Mouse (Mus musculus) 3134 (cell line): ENCODE measurements at regions not wholly inside any gene's neighbourhood (a gene's known extent, or its start where the extent isn't known, plus 50 kb on each side); places are given as distances from the start of the nearest gene placed in this dataset.

Source experiments
- DNase-seq: peaks from one replicate; pipeline ENCODE4 v3.0.0-alpha.2; 2011; ENCODE audit warnings: low spot score; ENCODE audit not compliant: insufficient read length; ENCODE audit errors: extremely low read depth

DNA sequence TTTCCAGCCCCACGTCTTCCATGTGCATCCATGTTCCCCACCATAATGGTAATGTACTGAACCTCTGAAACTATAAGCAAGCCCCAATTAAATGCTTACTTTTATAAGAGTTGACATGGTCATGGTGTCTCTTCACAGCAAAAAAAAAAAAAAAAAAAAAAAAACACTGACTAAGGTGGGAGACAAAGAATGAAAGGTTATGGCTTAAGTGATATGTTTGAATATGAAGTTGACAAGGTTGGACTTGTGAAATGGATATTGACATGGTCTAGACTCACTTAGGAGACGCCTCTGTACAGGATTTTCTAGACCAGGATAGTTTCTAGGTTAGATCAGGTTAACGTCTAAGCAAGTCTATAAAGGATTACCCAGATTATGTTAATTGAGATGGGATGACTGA lies 473.2 kb upstream of the Nrp1 start:
- no peak for DNase-seq

DNA sequence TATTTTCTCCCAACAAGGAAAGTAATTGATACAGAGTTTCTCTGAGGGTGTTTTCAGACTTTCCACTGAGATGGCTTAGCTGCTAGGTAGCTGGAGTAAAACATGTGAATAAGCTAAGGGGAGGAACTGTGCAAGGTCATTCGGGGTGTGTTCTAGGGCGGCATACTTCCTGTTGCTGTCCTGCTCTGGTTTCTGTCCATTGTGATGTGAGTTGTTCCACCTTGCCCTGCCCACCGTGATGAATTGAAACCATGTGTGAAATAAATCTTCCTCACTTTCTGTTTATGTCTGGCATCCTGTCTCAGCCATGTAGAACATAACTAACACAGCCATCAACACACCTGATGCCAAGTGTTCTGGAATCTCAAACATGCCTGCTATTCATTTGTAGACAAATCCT lies 472.6 kb upstream of the Nrp1 start:
- DNase-seq = no peak

DNA sequence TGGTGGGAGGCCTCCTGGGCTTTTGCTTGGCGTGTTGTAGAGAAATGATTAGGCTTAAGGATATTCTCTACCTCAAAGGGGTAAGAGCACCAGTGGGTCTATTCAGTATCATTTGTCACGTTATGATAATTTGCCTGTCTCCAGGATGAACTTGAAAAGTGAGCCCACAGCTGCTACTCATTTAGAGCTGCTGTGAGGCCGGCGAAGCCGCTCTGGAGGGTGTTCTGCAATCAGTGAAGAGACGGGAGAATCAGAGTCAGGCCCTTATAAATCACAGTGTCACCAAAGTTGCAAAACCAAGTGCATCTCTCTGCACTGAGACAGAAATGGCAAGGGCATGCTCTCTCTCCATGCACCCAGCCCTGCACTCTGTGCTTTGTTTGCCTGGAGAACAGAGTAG lies 467.7 kb upstream of the Nrp1 start:
- no peak for DNase-seq

DNA sequence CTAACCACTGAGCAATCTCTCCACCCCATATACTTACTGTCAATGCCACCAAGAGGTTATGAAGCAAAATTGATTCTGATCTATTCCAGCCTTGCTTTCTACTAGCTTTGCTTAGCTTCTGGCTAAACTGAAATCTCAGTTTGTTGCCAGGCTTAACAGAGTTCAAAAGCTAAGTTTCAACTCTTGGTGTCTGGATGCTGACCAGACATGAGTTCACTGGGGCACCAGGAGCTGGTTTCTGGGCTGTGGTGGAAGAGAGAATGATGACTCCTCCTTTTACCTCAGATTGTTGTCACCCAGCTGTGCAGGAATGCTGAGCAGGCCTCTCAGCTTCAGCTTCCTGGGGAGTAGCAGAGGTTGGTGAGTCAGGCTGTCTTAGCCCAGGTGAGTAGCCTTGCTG lies 464.1 kb upstream of the Nrp1 start:
- DNase-seq = peak; percentile 3

DNA sequence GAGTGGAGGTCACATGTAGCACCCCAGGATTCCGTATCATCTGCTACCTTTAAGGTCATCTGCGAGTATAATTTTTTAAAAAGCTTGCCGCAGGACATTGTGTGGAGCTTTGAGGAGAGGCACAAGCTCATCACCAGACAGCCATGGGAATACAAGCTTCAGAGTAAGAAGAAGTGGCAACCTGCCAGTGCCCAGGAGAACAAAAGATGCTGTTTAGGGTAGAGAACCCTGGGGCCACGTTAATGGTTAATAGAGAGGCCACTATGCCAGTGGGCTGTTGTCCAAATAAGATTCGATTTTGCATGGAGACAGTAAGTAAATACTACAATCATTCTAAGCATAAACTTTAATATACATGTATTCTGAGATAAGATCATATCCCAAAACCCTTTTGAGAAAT lies 450.0 kb upstream of the Nrp1 start:
- DNase-seq = no peak

DNA sequence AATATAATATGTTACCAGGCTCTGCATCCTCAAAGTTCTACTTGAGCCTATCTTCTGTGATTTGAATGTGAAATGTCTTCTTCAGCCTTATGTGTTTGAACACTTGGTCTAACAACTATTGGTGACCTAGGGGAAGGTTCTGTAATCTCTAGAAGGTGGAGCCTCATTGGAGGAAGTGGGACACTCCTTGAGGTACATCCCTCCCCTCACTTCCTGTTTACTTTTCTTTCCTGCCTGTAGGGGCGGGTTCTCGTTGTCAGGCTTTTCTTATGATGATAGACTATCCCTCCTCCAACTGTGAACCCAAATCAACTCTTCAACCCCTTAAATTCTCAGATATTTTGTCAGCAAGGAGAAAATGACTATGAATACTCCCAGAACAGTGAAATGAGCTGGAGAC lies 448.8 kb upstream of the Nrp1 start:
- DNase-seq = no peak

DNA sequence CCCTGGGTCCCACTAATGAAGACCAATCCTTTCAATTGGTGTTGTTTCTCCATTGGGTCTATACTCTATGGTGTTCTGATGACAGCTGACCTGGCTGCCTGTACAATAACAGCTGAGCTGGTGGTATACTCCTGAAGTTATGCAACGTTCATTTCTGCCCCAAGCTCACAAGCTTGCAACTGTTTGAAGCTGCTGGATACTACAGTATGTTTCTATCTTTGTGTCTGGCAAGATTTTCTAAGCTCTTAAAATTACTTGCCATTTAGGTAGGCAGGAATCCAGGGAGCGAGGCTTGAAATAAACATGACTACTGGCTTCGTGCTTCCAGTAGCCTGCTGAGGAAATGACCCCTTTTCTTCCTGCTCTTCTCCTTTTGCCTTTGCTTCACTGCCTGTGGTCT lies 444.3 kb upstream of the Nrp1 start:
- no peak for DNase-seq

DNA sequence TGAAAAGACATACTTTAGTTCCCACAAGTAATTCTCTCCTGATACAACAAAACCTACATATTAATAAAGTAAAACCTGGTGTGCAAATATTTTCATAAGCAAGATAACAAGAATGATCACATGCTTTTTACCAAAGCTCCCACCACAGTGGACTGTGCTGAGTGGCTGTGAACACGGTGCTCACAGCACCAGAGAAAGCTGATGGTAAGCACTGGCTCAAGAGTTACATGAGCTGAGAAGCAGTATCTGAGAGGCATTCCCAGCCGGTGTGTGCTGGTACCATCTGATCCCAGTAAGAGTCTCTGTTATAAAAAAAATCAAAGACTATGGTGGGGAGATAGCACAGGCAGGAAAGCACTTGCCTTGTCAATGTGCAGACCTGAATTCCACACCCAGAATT lies 443.5 kb upstream of the Nrp1 start:
- DNase-seq = no peak

DNA sequence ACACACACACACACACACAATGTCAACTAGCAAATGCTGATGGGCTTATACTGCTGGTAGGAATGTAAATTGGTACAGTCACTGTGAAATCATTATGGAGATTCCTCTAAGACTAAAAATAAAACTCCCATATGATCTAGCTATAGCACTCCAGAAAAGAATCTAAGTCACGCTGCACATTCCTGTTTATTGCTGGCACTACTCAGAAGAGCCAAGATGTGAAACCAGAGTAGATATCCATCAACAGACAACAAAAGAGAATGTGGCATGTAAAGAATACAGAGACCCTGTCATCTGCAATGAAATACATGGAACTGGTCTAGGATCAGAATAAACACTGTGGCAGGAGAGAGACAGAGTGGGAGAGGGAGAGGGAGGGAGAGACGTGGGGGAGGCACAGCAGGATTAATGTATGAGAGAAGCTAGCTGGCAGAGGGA lies 442.8 kb upstream of the Nrp1 start:
- DNase-seq = no peak

DNA sequence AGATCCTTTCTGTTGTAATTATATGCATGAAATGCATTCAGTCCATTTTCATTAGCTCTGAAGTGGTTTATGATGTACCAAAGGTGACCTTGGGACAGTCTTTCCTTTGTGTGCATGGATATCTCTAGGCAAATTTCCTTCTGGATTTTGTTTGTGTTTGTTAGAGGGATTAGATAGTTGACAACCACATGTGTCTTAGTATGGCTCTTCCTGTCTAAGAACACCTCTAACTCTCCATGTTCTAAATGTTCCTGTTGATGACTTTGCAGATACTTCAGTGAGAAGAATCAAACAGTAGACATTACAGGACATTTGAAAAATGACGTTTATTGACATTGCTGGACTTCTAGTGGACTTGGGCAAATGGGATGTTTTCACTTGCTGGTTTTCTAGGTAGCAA lies 436.5 kb upstream of the Nrp1 start:
- DNase-seq = no peak

DNA sequence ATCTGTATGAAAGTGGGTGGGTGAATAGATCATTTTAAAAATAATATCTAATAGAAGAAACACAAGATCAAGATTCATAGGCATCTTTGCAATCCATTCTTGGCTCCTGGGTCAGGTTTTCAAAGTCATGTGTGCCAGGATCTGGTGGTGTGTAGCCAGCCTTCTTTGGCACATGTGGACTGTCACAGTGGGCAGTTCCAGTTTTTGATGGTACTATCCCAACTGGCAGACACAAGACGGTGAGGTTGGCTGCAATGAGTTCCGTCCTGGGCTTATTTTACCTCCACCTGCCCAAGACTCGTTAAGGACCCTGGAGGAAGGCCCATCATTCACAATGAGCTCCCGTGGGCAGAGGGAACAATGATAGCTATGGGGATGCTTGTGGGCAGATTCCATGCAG lies 435.1 kb upstream of the Nrp1 start:
- no peak for DNase-seq

DNA sequence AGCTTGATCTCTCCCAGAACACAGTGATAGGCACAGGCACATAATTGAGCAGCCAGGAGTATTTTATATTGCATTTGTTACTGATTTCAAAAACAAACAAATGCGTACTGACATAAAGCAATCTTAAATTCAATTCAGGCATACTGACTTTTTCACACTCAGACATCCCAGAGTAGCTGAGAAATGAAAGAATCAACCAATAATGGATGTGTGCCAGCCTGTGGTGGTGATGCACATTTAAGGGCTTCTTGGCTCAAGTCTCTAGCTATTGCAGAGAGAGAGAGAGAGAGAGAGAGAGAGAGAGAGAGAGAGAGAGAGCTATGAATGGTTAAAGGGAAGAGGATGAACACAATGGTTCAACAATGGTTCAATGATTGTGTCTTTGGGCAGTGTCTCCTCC lies 426.1 kb upstream of the Nrp1 start:
- no peak for DNase-seq

DNA sequence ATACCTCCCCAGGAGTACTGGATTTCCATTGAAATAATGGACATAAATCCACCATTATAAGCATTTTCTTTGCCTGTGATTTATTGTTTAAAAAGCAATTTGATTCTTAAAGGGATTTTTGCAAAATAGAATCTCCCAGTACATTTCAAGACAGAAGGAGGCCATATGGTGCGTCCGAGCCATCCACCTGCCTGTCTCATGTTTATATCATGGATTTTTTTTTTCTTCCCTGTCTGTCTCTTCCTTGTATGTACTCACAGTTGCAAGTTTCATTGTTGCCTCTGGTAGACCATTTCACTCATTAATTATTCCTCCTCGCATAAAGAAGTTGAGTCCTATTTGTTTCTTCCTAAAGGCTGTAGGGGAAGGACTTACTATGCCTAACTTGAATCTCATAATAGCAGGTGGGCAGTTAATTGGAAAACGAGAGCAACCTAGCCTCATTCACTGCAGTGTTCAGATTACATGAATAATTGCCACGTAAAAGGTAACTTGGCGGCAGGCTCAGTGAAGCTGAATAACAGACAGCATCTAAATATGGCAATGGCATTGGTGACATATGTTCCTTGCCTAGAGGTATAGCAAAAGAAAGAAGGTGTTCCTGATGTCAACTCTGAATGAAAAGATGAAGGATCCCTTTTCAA lies 421.5 kb upstream of the Nrp1 start:
- no peak for DNase-seq

DNA sequence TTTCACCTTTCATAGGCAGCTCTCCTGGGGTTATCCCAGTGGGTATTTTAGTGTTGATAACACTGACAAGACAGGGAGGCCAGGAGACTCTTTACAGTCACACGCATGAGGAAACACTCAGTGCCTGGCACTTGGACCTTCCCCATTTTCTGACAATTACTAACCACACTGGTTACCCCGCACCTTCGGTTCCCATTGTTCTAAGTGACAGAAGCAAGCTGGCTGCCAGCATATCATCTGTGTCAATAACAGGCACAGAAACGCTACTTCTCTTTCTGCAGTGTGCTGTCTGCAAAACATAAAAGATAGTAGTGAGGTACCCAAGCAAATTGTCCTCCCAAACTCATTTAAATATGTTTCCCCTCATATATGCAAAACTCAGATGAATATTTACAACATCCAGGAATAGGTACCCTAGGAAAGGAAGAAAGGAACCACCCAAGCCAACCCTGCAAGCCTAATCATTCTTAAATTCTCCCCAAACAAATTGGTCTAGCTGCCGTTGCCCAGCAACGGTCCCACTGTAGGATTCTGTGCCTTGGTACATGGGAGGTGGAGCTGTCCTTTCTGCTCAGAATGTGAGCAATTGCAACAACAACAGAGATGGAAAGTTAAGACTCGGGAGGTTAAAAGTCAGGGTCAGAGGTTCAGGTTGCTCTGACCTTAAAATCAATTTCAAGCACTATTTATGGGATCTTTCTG lies 419.0 kb upstream of the Nrp1 start:
- DNase-seq = no peak

DNA sequence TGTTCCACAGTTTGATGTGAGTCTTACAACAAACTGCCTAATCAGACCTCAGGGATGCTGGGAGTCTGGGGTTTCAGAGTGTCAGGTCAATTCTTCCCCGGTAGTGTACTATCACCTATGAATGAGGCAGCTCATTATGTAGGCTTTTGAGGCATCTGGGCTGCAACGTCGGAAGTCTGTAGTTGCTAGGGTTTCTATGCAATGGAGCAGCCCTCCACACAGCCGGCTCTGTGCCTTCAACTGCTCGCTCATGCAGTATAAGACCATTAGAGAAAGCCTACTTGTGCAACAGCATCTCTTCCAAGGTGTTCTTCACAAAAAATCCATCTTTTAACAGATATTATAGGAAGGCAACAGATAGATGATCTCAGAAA lies 418.4 kb upstream of the Nrp1 start:
- DNase-seq = no peak

DNA sequence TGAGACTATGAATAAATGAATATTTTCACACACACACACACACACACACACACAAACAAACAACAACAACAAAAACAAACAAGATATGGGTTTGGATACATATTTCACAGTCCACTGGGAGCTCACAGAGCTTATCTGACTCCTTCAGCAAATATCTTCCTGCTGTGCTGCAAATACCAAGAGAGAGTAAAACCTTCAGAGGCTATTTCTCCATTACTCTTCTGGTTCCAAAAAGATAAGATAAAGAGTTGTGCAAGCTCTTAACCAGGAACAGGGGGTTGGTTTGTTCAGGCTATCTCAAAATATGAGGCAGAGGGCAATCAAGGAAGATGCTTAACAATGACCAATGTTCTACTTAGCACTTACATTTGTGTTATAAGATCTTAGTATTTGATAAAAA lies 416.1 kb upstream of the Nrp1 start:
- DNase-seq = no peak

DNA sequence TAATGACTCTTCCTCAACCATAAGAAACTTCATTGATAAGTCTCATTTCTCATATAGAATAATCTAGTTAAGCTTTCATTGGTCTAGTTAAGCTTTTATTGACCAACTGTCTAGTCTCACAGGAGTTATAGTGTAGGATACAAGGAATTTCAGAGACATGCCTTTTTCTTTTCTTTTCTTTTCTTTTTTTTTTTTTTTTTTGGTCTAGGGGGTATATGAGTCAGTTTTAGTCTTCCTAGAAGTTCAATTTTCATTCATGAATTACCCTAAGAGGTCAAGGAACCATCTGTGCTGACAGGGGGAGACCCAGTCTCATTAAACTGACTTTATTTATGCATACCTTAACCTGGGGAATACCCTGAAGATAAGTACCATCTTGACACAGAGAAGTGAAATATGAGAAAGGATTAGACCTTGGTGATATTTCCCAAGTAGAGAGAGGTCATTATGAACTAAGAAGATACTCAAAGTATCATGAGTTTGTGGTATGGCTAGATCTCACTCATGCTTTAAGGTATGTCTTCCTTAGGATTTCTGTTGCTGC lies 413.4 kb upstream of the Nrp1 start:
- DNase-seq = no peak

DNA sequence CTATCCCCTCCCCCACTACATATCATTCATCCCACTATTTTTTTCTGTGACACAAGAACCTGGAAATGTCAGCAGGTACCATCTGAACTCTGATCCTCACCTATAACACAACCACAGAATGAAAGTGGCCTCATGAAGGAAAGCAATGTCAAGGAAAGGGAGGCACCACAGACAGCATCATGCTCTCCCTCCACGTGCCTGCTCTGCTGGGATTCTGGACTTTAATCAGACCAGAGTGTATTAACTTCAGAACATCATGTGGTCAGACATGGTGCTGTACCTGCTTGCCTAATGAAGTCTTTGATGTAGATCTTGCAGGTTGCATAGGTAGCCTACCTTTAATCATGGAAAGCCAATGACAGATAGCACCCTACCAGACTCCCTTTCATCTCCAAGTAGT lies 400.8 kb upstream of the Nrp1 start:
- no peak for DNase-seq

DNA sequence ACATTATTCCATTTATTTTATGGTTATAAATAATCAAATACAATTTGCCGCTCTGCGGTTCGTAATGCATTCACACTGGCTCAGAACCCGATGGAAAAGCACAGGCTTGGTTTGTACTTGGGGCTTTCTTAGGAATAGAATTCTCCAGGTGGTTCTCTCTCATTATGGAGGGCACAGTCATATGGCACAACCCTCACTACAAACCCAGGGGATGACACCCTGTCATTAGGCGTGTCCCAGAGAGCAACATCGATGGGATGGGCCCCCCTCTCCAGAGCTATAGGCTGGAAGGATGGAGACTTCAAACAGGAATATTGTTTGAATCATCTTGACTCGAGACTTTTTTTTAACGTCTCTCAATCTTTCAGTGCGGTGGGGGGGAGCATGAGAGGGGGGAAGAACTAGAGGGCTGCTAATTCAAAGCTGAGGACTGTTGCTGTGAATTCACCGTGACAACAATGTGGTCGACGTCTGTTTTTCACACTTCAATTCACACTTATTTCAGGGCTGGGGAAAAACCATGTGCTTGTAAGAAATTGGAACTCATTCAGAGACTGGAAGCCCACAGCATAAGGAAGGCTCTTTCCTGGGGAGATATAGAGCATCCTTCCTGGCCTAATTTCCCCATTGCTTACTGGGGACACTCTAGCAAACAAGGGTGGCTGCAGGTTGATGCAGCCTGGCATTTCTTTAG lies 399.9 kb upstream of the Nrp1 start:
- no peak for DNase-seq

DNA sequence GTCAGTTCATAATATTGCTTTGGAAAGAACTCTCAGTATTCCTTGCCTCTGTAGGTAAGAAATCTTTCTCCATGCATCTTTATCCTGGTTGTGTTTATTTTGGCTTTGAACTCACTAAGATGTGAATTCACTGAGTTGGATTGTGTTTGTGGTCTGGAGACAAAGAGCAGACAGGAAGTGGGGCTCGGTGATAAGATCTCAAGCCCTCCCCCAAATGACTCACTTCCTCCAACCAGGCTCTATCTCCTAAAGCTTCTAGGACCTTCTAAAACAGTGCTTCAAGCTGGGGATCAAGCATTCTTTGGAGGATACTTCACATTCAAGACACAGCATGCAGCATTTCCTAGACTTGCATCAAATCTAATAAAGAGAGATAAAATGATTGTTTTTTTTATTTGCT lies 395.5 kb upstream of the Nrp1 start:
- peak; percentile 30 for DNase-seq

DNA sequence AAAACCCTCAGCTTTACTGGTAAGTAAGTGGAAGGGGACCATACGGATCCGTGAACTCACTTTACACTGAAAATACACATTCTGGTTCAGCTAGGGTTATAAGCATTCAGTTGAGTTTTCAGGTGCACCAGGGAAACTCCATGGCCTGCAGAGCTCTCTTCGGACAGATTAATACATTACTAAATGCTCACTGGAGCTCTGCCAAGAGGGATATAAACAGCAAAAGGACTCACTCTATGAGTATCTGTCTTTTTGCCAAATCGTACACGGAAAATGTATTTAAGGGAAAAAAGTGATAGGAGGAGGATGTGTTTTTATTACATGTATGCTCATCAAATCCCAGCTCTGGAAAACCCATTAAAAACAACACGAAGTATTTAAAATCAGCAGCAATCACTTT lies 394.8 kb upstream of the Nrp1 start:
- no peak for DNase-seq

DNA sequence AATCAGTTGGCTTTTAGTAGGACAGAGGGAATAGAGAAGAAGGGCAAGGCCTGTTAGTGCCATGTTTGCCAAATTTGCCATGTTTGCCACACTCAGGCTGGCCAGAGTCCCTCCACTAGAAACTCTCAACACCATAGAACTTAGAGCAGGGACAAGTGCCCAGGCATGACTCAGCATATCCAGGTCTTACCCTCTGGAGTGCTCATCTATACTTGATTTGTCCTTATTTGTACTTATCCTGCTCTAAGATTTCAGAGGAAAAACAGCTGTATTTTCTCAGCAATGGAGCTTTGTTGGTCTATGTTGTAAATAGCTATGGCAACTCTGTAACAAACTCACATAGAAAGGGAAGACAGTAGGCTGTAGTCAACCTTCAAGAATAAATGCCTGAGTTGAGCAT lies 393.6 kb upstream of the Nrp1 start:
- peak; percentile 26 for DNase-seq
